Mouse (Mus musculus) stomach, postnatal 0 days (tissue): ENCODE measurements around the gene Olfr1413. TPM values are rescaled to one million over a fixed set of nuclear protein-coding genes. Genes with fewer than 3 reads are reported as not detected.

Experiments used
- ATAC-seq: fragments of 200-750 bp; cut with Nextera tagmentation; 2 replicates; pipeline ENCODE4 v1.8.0; 2017; ENCODE audit not compliant: low FRiP score, low TSS enrichment
- DNase-seq: peaks from one replicate; pipeline ENCODE4 v3.0.0-alpha.2; 2016; ENCODE audit warnings: low spot score
- H3K27ac ChIP-seq: fragments of 300-500 bp; sonication (generic); replicated peaks from 2 replicates; pipeline ENCODE4 v1.5.1; 2014; ENCODE audit warnings: mild to moderate bottlenecking, control low read depth
- H3K27me3 ChIP-seq: fragments of 300-500 bp; sonication (generic); 2 replicates; pipeline ENCODE4 v1.6.1; 2014; ENCODE audit warnings: low read length; ENCODE audit not compliant: control insufficient read depth, insufficient read depth
- H3K36me3 ChIP-seq: fragments of 300-500 bp; sonication (generic); 2 replicates; pipeline ENCODE4 v1.6.1; 2014; ENCODE audit warnings: low read length, mixed read lengths; ENCODE audit not compliant: control insufficient read depth, insufficient read depth
- H3K4me1 ChIP-seq: fragments of 300-500 bp; sonication (generic); replicated peaks from 2 replicates; pipeline ENCODE4 v1.6.1; 2014; ENCODE audit warnings: antibody characterized with exemption; ENCODE audit not compliant: control insufficient read depth, insufficient read depth
- H3K4me2 ChIP-seq: fragments of 300-500 bp; sonication (generic); replicated peaks from 2 replicates; pipeline ENCODE4 v1.6.1; 2014; ENCODE audit warnings: low read depth, mild to moderate bottlenecking, control low read depth, moderate library complexity
- H3K4me3 ChIP-seq: fragments of 300-500 bp; sonication (generic); 2 replicates; pipeline ENCODE4 v1.5.1; 2014; ENCODE audit warnings: low read depth, low read length, control low read depth
- H3K9ac ChIP-seq: fragments of 300-500 bp; sonication (generic); 2 replicates; pipeline ENCODE4 v1.6.1; 2014; ENCODE audit warnings: mild to moderate bottlenecking, low read length, control low read depth, mixed read lengths
- H3K9me3 ChIP-seq: fragments of 300-500 bp; sonication (generic); 2 replicates; pipeline ENCODE4 v1.6.1; 2016; ENCODE audit warnings: low read length; ENCODE audit not compliant: control insufficient read depth
- CTCF ChIP-seq: IDR thresholded peaks from 2 replicates; pipeline ENCODE4 v1.5.1; 2016; ENCODE audit warnings: antibody characterized with exemption, low read depth, mild to moderate bottlenecking, moderate library complexity
- EP300 ChIP-seq: optimal IDR thresholded peaks from 2 replicates; pipeline ENCODE3; 2016; ENCODE audit warnings: antibody characterized with exemption
- WGBS: fragments of 180-500 bp; shearing (Covaris S2); extraction: QIAGEN DNeasy Blood & Tissue Kit; methylation state at CpG from one replicate; pipeline ENCODE4 v1.1.7; 2014; 5-methylcytosine and 5-hydroxymethylcytosine counted together
- polyA plus RNA-seq: library from polyadenylated mRNA; unstranded; fragments of >200 nt; fragmentation: Nextera tagmentation; extraction: Ambion mirVana; gene quantifications from 2 replicates; pipeline ENCODE4 v1.2.1, GENCODE M21; 2015

Gene Olfr1413
- polyA plus RNA-seq, 1 experiment from 2014 or later, result not detected

DNA sequence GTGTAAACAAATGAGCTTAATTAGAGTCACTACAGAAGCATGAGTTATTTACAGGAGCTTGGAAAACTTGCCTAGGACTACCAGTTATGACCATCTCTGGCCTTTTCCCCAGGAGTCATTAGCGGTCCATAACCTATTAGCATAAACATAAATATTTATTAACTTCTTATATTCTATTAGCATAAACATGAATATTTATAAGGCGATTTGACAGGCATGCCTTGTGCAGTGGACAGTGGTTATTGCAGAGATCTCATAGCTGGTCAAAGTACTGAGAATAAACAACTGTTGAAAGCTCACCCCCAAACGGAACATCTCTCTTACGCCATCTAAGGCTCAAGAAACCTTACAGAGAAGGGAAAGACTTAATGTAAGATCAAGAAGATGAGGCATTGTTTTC is 42.1 kb downstream of the Olfr1413 start:
- DNase-seq (no peak), ATAC-seq (no peak)
- Histone ChIP-seq H3K4me2 (no peak overlapping the region), H3K27me3 (no peaks in the 10 kb centered on the region), H3K9ac (no peak overlapping the region), H3K36me3 (no peaks in the 10 kb centered on the region), H3K4me3 (no peak overlapping the region), H3K4me1 (no peaks in the 10 kb centered on the region), H3K9me3 (no peaks in the 10 kb centered on the region), H3K27ac (no peak overlapping the region)
- WGBS, result 35% methylated on average over 4 of the region's 4 CpGs
- TF ChIP-seq CTCF, result no peak
- TF ChIP-seq EP300, result no peak

GRCm38 (mm10) chr1:92614516-92614915 is 43.4 kb downstream of the Olfr1413 start:
- H3K4me1 ChIP-seq, result no peaks in the 10 kb centered on the region
- no peak overlapping the region for H3K27ac ChIP-seq
- H3K27me3 ChIP-seq, result no peaks in the 10 kb centered on the region
- WGBS, result 5% methylated on average over 1 of the region's 1 CpGs
- H3K36me3 ChIP-seq, result no peaks in the 10 kb centered on the region
- TF ChIP-seq EP300 (no peak), CTCF (peak; percentile 75)
- DNase-seq (no peak), ATAC-seq (no peak)
- H3K4me2 ChIP-seq, result no peak overlapping the region
- H3K9ac ChIP-seq, result no peak overlapping the region
- no peak overlapping the region for H3K4me3 ChIP-seq
- no peaks in the 10 kb centered on the region for H3K9me3 ChIP-seq

- no peaks in the 10 kb centered on the region for H3K9me3 ChIP-seq
- H3K4me3 ChIP-seq, result no peak overlapping the region
- TF ChIP-seq CTCF (no peak), EP300 (no peak)
- no peak for DNase-seq
- H3K4me2 ChIP-seq, result no peak overlapping the region
- no peak overlapping the region for H3K9ac ChIP-seq
- H3K4me1 ChIP-seq, result no peaks in the 10 kb centered on the region
- ATAC-seq, result no peak
- 63% methylated on average over 1 of the region's 1 CpGs for WGBS
- H3K36me3 ChIP-seq, result no peaks in the 10 kb centered on the region
- no peaks in the 10 kb centered on the region for H3K27me3 ChIP-seq
- H3K27ac ChIP-seq, result no peak overlapping the region
Measured at GRCm38 (mm10) chr1:92616046-92616445, 44.9 kb downstream of the Olfr1413 start.

GRCm38 (mm10) chr1:92617488-92617887 is 46.4 kb downstream of the Olfr1413 start, which contains the start of gene Olfr12:
TSS of gene Olfr12 (plus strand) at chr1:92617788.
- H3K9ac ChIP-seq, result no peak within 1 kb of the TSS
- H3K9me3 ChIP-seq, result no peaks in the 10 kb centered on the region
- H3K36me3 ChIP-seq, result no peaks in the 10 kb centered on the region
- no peak within 1 kb of the TSS for H3K4me3 ChIP-seq
- no peak within 1 kb of the TSS for H3K4me2 ChIP-seq
- no peaks in the 10 kb centered on the region for H3K4me1 ChIP-seq
- H3K27me3 ChIP-seq, result no peaks in the 10 kb centered on the region
- ATAC-seq, result no peak
- H3K27ac ChIP-seq, result no peak within 1 kb of the TSS
- TF ChIP-seq CTCF, result no peak
- 52% methylated on average over 2 of the region's 2 CpGs for WGBS
- no peak for DNase-seq

GRCm38 (mm10) chr1:92618360-92618759 is 47.2 kb downstream of the Olfr1413 start:
- no peaks in the 10 kb centered on the region for H3K36me3 ChIP-seq
- no peak overlapping the region for H3K9ac ChIP-seq
- H3K9me3 ChIP-seq, result no peaks in the 10 kb centered on the region
- 38% methylated on average over 4 of the region's 4 CpGs for WGBS
- no peak overlapping the region for H3K4me3 ChIP-seq
- H3K4me2 ChIP-seq, result no peak overlapping the region
- H3K27ac ChIP-seq, result no peak overlapping the region
- no peaks in the 10 kb centered on the region for H3K27me3 ChIP-seq
- H3K4me1 ChIP-seq, result no peaks in the 10 kb centered on the region
- TF ChIP-seq CTCF, result no peak
- no peak for TF ChIP-seq EP300
- DNase-seq (no peak), ATAC-seq (no peak)

Other genes with a start within 250 kb of the Olfr1413 start
- 229 and 232 TPM in 2 replicates for gene Ndufa10, start 97.5 kb upstream of the Olfr1413 start, polyA plus RNA-seq
- gene Olfr1416, start 86.2 kb upstream of the Olfr1413 start, polyA plus RNA-seq, result not detected in 2 replicates
- gene Olfr1415, start 75.2 kb upstream of the Olfr1413 start, polyA plus RNA-seq, result not detected in 2 replicates
- gene Olfr1414, start 52.7 kb upstream of the Olfr1413 start, polyA plus RNA-seq, result 0.08 TPM in 1 of 2 replicates, not detected in the other
- gene Olfr1412, start 14.5 kb downstream of the Olfr1413 start, polyA plus RNA-seq, result not detected in 2 replicates
- gene Olfr1411, start 23.1 kb downstream of the Olfr1413 start, polyA plus RNA-seq, result not detected in 2 replicates
- not detected in 2 replicates for gene Olfr1410, start 34.5 kb downstream of the Olfr1413 start, polyA plus RNA-seq
- gene Olfr12, start 46.5 kb downstream of the Olfr1413 start, polyA plus RNA-seq, result 0.02 TPM in 1 of 2 replicates, not detected in the other
- gene Cops9, start 70.7 kb downstream of the Olfr1413 start, polyA plus RNA-seq, result 375 and 396 TPM in 2 replicates
- gene Otos, start 77.5 kb downstream of the Olfr1413 start, polyA plus RNA-seq, result 0.16 and 0.18 TPM in 2 replicates